Mouse (Mus musculus): ENCODE measurements around the gene Otogl. TPM values are rescaled to one million over a fixed set of nuclear protein-coding genes. Genes with fewer than 3 reads are reported as not detected.

Gene Otogl
- total RNA-seq, 4 experiments from 2014 or later = 0.09 to 0.38 (median 0.23) TPM

GRCm38 (mm10) chr10:107905274-107906034 lies 6.5 kb downstream of the Otogl start:
- no peak for DNase-seq

GRCm38 (mm10) chr10:107901958-107902357 lies 10.0 kb downstream of the Otogl start:
- no peak for DNase-seq

- DNase-seq = no peak
Observed at GRCm38 (mm10) chr10:107901204-107901879, 10.6 kb downstream of the Otogl start.

- DNase-seq = no peak
Observed at GRCm38 (mm10) chr10:107899946-107900345, 12.0 kb downstream of the Otogl start.

- DNase-seq = no peak
Observed at GRCm38 (mm10) chr10:107896158-107896557, 15.8 kb downstream of the Otogl start.

- no peak for DNase-seq
Observed at GRCm38 (mm10) chr10:107894663-107895581, 17.0 kb downstream of the Otogl start.

- DNase-seq = no peak
Observed at GRCm38 (mm10) chr10:107890400-107890799, 21.5 kb downstream of the Otogl start.

- DNase-seq = no peak
Observed at GRCm38 (mm10) chr10:107872542-107872941, 39.4 kb downstream of the Otogl start.

- DNase-seq = no peak
Observed at GRCm38 (mm10) chr10:107872109-107872508, 39.8 kb downstream of the Otogl start.

GRCm38 (mm10) chr10:107870540-107870939 lies 41.4 kb downstream of the Otogl start:
- no peak for DNase-seq

GRCm38 (mm10) chr10:107868904-107869303 lies 43.0 kb downstream of the Otogl start:
- no peak for DNase-seq

GRCm38 (mm10) chr10:107867414-107867813 lies 44.5 kb downstream of the Otogl start:
- no peak for DNase-seq

GRCm38 (mm10) chr10:107860235-107860917 lies 51.6 kb downstream of the Otogl start:
- no peak for DNase-seq

- DNase-seq = no peak
Observed at GRCm38 (mm10) chr10:107859220-107859619, 52.7 kb downstream of the Otogl start.

GRCm38 (mm10) chr10:107858684-107859083 lies 53.2 kb downstream of the Otogl start:
- no peak for DNase-seq

- DNase-seq = no peak
Observed at GRCm38 (mm10) chr10:107844906-107845305, 67.0 kb downstream of the Otogl start.

GRCm38 (mm10) chr10:107834452-107835239 lies 77.3 kb downstream of the Otogl start:
- DNase-seq = no peak

- no peak for DNase-seq
Observed at GRCm38 (mm10) chr10:107829151-107829550, 82.8 kb downstream of the Otogl start.

- no peak for DNase-seq
Observed at GRCm38 (mm10) chr10:107813814-107814483, 98.0 kb downstream of the Otogl start.

GRCm38 (mm10) chr10:107810649-107811398 lies 101.1 kb downstream of the Otogl start:
- DNase-seq = no peak

All from adrenal gland, adult 8-10 months (tissue).